Mouse (Mus musculus): ENCODE measurements around the gene Sprr4. TPM values are rescaled to one million over a fixed set of nuclear protein-coding genes. Genes with fewer than 3 reads are reported as not detected.
"Not testable (repeated sequence)": the region's sequence is repeated elsewhere in the genome, so short reads cannot be mapped to it uniquely, and the experiment has no call there.

Gene Sprr4
- not detected in 2 replicates for polyA plus RNA-seq (2014; fragmentation: Nextera tagmentation; extraction: Ambion mirVana)

- Histone ChIP-seq H3K4me3 (ENCODE audit: low read depth, low read length) (no peak within 1 kb of the TSS), H3K9me3 (ENCODE audit: control insufficient read depth, low read length) (no peaks in the 10 kb centered on the region), H3K9ac (ENCODE audit: low read length) (no peak within 1 kb of the TSS), H3K4me2 (ENCODE audit: low read length) (no peak within 1 kb of the TSS), H3K27ac (ENCODE audit: low read depth) (no peak within 1 kb of the TSS), H3K27me3 (replicated peaks; ENCODE audit: control insufficient read depth, insufficient read depth, low read length) (no peaks in the 10 kb centered on the region), H3K4me1 (replicated peaks; ENCODE audit: control insufficient read depth, insufficient read depth, low read length) (no peaks in the 10 kb centered on the region), H3K36me3 (ENCODE audit: control insufficient read depth, insufficient read depth, low read length) (no peaks in the 10 kb centered on the region)
- no peak for DNase-seq (ENCODE audit: low spot score)
- WGBS, result 85% methylated on average over 1 of the region's 1 CpGs
- no peak for ATAC-seq (replicated peaks; ENCODE audit: low FRiP score, low TSS enrichment, low read depth)
Measured at GRCm38 (mm10) chr3:92500393-92500792, at the start of gene Sprr4. TSS of gene Sprr4 (minus strand) at chr3:92500493.

- H3K4me2 ChIP-seq (ENCODE audit: low read length), result no peak within 1 kb of the TSS
- no peaks in the 10 kb centered on the region for H3K9me3 ChIP-seq (ENCODE audit: control insufficient read depth, low read length)
- no peak within 1 kb of the TSS for H3K4me3 ChIP-seq (ENCODE audit: low read depth, low read length)
- WGBS, result 88% methylated on average over 3 of the region's 3 CpGs
- H3K4me1 ChIP-seq (replicated peaks; ENCODE audit: control insufficient read depth, insufficient read depth, low read length), result no peaks in the 10 kb centered on the region
- no peaks in the 10 kb centered on the region for H3K36me3 ChIP-seq (ENCODE audit: control insufficient read depth, insufficient read depth, low read length)
- H3K9ac ChIP-seq (ENCODE audit: low read length), result no peak within 1 kb of the TSS
- no peak within 1 kb of the TSS for H3K27ac ChIP-seq (ENCODE audit: low read depth)
- DNase-seq (ENCODE audit: low spot score) (no peak), ATAC-seq (replicated peaks; ENCODE audit: low FRiP score, low TSS enrichment, low read depth) (no peak)
- no peaks in the 10 kb centered on the region for H3K27me3 ChIP-seq (replicated peaks; ENCODE audit: control insufficient read depth, insufficient read depth, low read length)
Measured at GRCm38 (mm10) chr3:92534411-92534810, 34.1 kb upstream of the Sprr4 start, which contains the start of gene 2310046K23Rik. TSS of gene 2310046K23Rik (minus strand) at chr3:92534511.

GRCm38 (mm10) chr3:92512325-92512724 lies 12.0 kb upstream of the Sprr4 start:
- no peaks in the 10 kb centered on the region for H3K27me3 ChIP-seq (replicated peaks; ENCODE audit: control insufficient read depth, insufficient read depth, low read length)
- H3K9ac ChIP-seq (ENCODE audit: low read length), result no peak overlapping the region
- H3K27ac ChIP-seq (ENCODE audit: low read depth), result no peak overlapping the region
- ATAC-seq (replicated peaks; ENCODE audit: low FRiP score, low TSS enrichment, low read depth) (no peak), DNase-seq (ENCODE audit: low spot score) (no peak)
- H3K4me2 ChIP-seq (ENCODE audit: low read length), result no peak overlapping the region
- no peaks in the 10 kb centered on the region for H3K4me1 ChIP-seq (replicated peaks; ENCODE audit: control insufficient read depth, insufficient read depth, low read length)
- no peaks in the 10 kb centered on the region for H3K36me3 ChIP-seq (ENCODE audit: control insufficient read depth, insufficient read depth, low read length)
- H3K9me3 ChIP-seq (ENCODE audit: control insufficient read depth, low read length), result no peaks in the 10 kb centered on the region
- no peak overlapping the region for H3K4me3 ChIP-seq (ENCODE audit: low read depth, low read length)

GRCm38 (mm10) chr3:92510786-92511185 lies 10.5 kb upstream of the Sprr4 start:
- no peak overlapping the region for H3K4me2 ChIP-seq (ENCODE audit: low read length)
- H3K27me3 ChIP-seq (replicated peaks; ENCODE audit: control insufficient read depth, insufficient read depth, low read length), result no peaks in the 10 kb centered on the region
- no peak overlapping the region for H3K27ac ChIP-seq (ENCODE audit: low read depth)
- H3K4me3 ChIP-seq (ENCODE audit: low read depth, low read length), result no peak overlapping the region
- no peaks in the 10 kb centered on the region for H3K36me3 ChIP-seq (ENCODE audit: control insufficient read depth, insufficient read depth, low read length)
- no peaks in the 10 kb centered on the region for H3K4me1 ChIP-seq (replicated peaks; ENCODE audit: control insufficient read depth, insufficient read depth, low read length)
- DNase-seq (ENCODE audit: low spot score), result no peak
- H3K9me3 ChIP-seq (ENCODE audit: control insufficient read depth, low read length), result no peaks in the 10 kb centered on the region
- H3K9ac ChIP-seq (ENCODE audit: low read length), result no peak overlapping the region
- ATAC-seq (replicated peaks; ENCODE audit: low FRiP score, low TSS enrichment, low read depth), result no peak

- DNase-seq (ENCODE audit: low spot score) (no peak), ATAC-seq (replicated peaks; ENCODE audit: low FRiP score, low TSS enrichment, low read depth) (no peak)
- Histone ChIP-seq H3K9ac (ENCODE audit: low read length) (no peak overlapping the region), H3K36me3 (ENCODE audit: control insufficient read depth, insufficient read depth, low read length) (no peaks in the 10 kb centered on the region), H3K4me2 (ENCODE audit: low read length) (no peak overlapping the region), H3K9me3 (ENCODE audit: control insufficient read depth, low read length) (no peaks in the 10 kb centered on the region), H3K4me1 (replicated peaks; ENCODE audit: control insufficient read depth, insufficient read depth, low read length) (no peaks in the 10 kb centered on the region), H3K27ac (ENCODE audit: low read depth) (no peak overlapping the region), H3K4me3 (ENCODE audit: low read depth, low read length) (no peak overlapping the region), H3K27me3 (replicated peaks; ENCODE audit: control insufficient read depth, insufficient read depth, low read length) (no peaks in the 10 kb centered on the region)
- 59% methylated on average over 1 of the region's 1 CpGs for WGBS
Measured at GRCm38 (mm10) chr3:92508185-92508584, 7.9 kb upstream of the Sprr4 start.

GRCm38 (mm10) chr3:92503528-92503927 lies 3.2 kb upstream of the Sprr4 start:
- no peaks in the 10 kb centered on the region for H3K36me3 ChIP-seq (ENCODE audit: control insufficient read depth, insufficient read depth, low read length)
- ATAC-seq (replicated peaks; ENCODE audit: low FRiP score, low TSS enrichment, low read depth), result no peak
- H3K27me3 ChIP-seq (replicated peaks; ENCODE audit: control insufficient read depth, insufficient read depth, low read length), result no peaks in the 10 kb centered on the region

GRCm38 (mm10) chr3:92490262-92490661 lies 10.0 kb downstream of the Sprr4 start:
- not testable (repeated sequence) for ATAC-seq (replicated peaks; ENCODE audit: low FRiP score, low TSS enrichment, low read depth); H3K4me1 ChIP-seq (replicated peaks; ENCODE audit: control insufficient read depth, insufficient read depth, low read length); H3K27ac ChIP-seq (ENCODE audit: low read depth); H3K9me3 ChIP-seq (ENCODE audit: control insufficient read depth, low read length); H3K4me3 ChIP-seq (ENCODE audit: low read depth, low read length); H3K27me3 ChIP-seq (replicated peaks; ENCODE audit: control insufficient read depth, insufficient read depth, low read length); H3K9ac ChIP-seq (ENCODE audit: low read length); H3K4me2 ChIP-seq (ENCODE audit: low read length); DNase-seq (ENCODE audit: low spot score); H3K36me3 ChIP-seq (ENCODE audit: control insufficient read depth, insufficient read depth, low read length)

More at GRCm38 (mm10) chr3:92503528-92503927, 3.2 kb upstream of the Sprr4 start:
- no peak for DNase-seq (ENCODE audit: low spot score)
- no peak overlapping the region for H3K4me3 ChIP-seq (ENCODE audit: low read depth, low read length)
- no peak overlapping the region for H3K9ac ChIP-seq (ENCODE audit: low read length)
- no peaks in the 10 kb centered on the region for H3K9me3 ChIP-seq (ENCODE audit: control insufficient read depth, low read length)
- no peaks in the 10 kb centered on the region for H3K4me1 ChIP-seq (replicated peaks; ENCODE audit: control insufficient read depth, insufficient read depth, low read length)
- H3K4me2 ChIP-seq (ENCODE audit: low read length), result no peak overlapping the region
- no peak overlapping the region for H3K27ac ChIP-seq (ENCODE audit: low read depth)

- Histone ChIP-seq H3K9ac (ENCODE audit: low read length) (no peak overlapping the region), H3K27ac (ENCODE audit: low read depth) (no peak overlapping the region), H3K9me3 (ENCODE audit: control insufficient read depth, low read length) (no peaks in the 10 kb centered on the region), H3K27me3 (replicated peaks; ENCODE audit: control insufficient read depth, insufficient read depth, low read length) (no peaks in the 10 kb centered on the region), H3K4me1 (replicated peaks; ENCODE audit: control insufficient read depth, insufficient read depth, low read length) (no peaks in the 10 kb centered on the region), H3K4me2 (ENCODE audit: low read length) (no peak overlapping the region), H3K4me3 (ENCODE audit: low read depth, low read length) (no peak overlapping the region), H3K36me3 (ENCODE audit: control insufficient read depth, insufficient read depth, low read length) (no peaks in the 10 kb centered on the region)
- 27% methylated on average over 1 of the region's 1 CpGs for WGBS
- ATAC-seq (replicated peaks; ENCODE audit: low FRiP score, low TSS enrichment, low read depth), result peak; percentile 84; the same call in 1 of the 2 replicates
- no peak for DNase-seq (ENCODE audit: low spot score)
Measured at GRCm38 (mm10) chr3:92486307-92486706, 14.0 kb downstream of the Sprr4 start.

- DNase-seq (ENCODE audit: low spot score), result no peak
- no peaks in the 10 kb centered on the region for H3K9me3 ChIP-seq (ENCODE audit: control insufficient read depth, low read length)
- no peak within 1 kb of the TSS for H3K27ac ChIP-seq (ENCODE audit: low read depth)
- H3K4me1 ChIP-seq (replicated peaks; ENCODE audit: control insufficient read depth, insufficient read depth, low read length), result no peaks in the 10 kb centered on the region
- H3K27me3 ChIP-seq (replicated peaks; ENCODE audit: control insufficient read depth, insufficient read depth, low read length), result no peaks in the 10 kb centered on the region
- H3K4me3 ChIP-seq (ENCODE audit: low read depth, low read length), result no peak within 1 kb of the TSS
- H3K36me3 ChIP-seq (ENCODE audit: control insufficient read depth, insufficient read depth, low read length), result no peaks in the 10 kb centered on the region
- no peak within 1 kb of the TSS for H3K9ac ChIP-seq (ENCODE audit: low read length)
- no peak within 1 kb of the TSS for H3K4me2 ChIP-seq (ENCODE audit: low read length)
- peak; percentile 85 for ATAC-seq (replicated peaks; ENCODE audit: low FRiP score, low TSS enrichment, low read depth)
Measured at GRCm38 (mm10) chr3:92485863-92486262, 14.4 kb downstream of the Sprr4 start, which contains the start of gene Sprr1a. TSS of gene Sprr1a (minus strand) at chr3:92485895.
